Mouse (Mus musculus): ENCODE data around the gene Dhx40. TPM values are rescaled to one million over a fixed set of nuclear protein-coding genes. Genes with fewer than 3 reads are reported as not detected.
A peak's percentile ranks its signal among the peaks of the same experiment; 100 is the strongest.

Gene Dhx40
- polyA plus RNA-seq, 1 experiment from 2014 or later: 27.7 TPM

GRCm38 (mm10) chr11:86759886-86760285, 47.7 kb downstream of the Dhx40 start:
- no peak for ATAC-seq (ENCODE audit: insufficient number of reproducible peaks, insufficient read depth, low FRiP score, low TSS enrichment, low read depth)
- H3K4me1 ChIP-seq: peaks cover 18% of the 10 kb centered on the region
- 97% methylated on average over 2 of the region's 2 CpGs for WGBS

GRCm38 (mm10) chr11:86759226-86759625, 48.3 kb downstream of the Dhx40 start:
- Histone ChIP-seq H3K4me3 (no peak overlapping the region), H3K9ac (no peak overlapping the region), H3K27me3 (no peaks in the 10 kb centered on the region), H3K4me1 (peaks cover 20% of the 10 kb centered on the region), H3K36me3 (no peaks in the 10 kb centered on the region), H3K27ac (no peak overlapping the region), H3K9me3 (no peaks in the 10 kb centered on the region), H3K4me2 (no peak overlapping the region)
- 89% methylated on average over 1 of the region's 1 CpGs for WGBS
- no peak for ATAC-seq (ENCODE audit: insufficient number of reproducible peaks, insufficient read depth, low FRiP score, low TSS enrichment, low read depth)

More at GRCm38 (mm10) chr11:86759886-86760285, 47.7 kb downstream of the Dhx40 start:
- H3K36me3 ChIP-seq: no peaks in the 10 kb centered on the region
- H3K4me2 ChIP-seq: no peak overlapping the region
- H3K4me3 ChIP-seq: no peak overlapping the region
- no peak overlapping the region for H3K9ac ChIP-seq
- H3K27me3 ChIP-seq: no peaks in the 10 kb centered on the region
- H3K9me3 ChIP-seq: no peaks in the 10 kb centered on the region
- no peak overlapping the region for H3K27ac ChIP-seq

GRCm38 (mm10) chr11:86758559-86758958, 49.0 kb downstream of the Dhx40 start:
- ATAC-seq (ENCODE audit: insufficient number of reproducible peaks, insufficient read depth, low FRiP score, low TSS enrichment, low read depth): no peak
- no peaks in the 10 kb centered on the region for H3K36me3 ChIP-seq
- WGBS: 35% methylated on average over 6 of the region's 6 CpGs

GRCm38 (mm10) chr11:86757480-86758371, 49.8 kb downstream of the Dhx40 start, which contains the start of gene Cltc:
Gene Cltc (minus strand): TSS chr11:86757565.
- Histone ChIP-seq H3K4me3 (peak within 1 kb of the TSS; percentile 95), H3K36me3 (0 out of 2 replicates have a peak, but pooled peaks cover 2% of the 10 kb centered on the region), H3K27ac (peak within 1 kb of the TSS; percentile 97), H3K4me1 (peaks cover 29% of the 10 kb centered on the region), H3K9me3 (no peaks in the 10 kb centered on the region), H3K9ac (peak within 1 kb of the TSS; percentile 95), H3K27me3 (no peaks in the 10 kb centered on the region), H3K4me2 (peak within 1 kb of the TSS; percentile 93)
- peak; percentile 94 for ATAC-seq (ENCODE audit: insufficient number of reproducible peaks, insufficient read depth, low FRiP score, low TSS enrichment, low read depth)
- under 1% methylated on average over 73 of the region's 73 CpGs for WGBS

More at GRCm38 (mm10) chr11:86758559-86758958, 49.0 kb downstream of the Dhx40 start:
- no peaks in the 10 kb centered on the region for H3K9me3 ChIP-seq
- peak overlapping the region; percentile 97 for H3K27ac ChIP-seq
- H3K4me2 ChIP-seq: peak overlapping the region; percentile 67
- H3K27me3 ChIP-seq: no peaks in the 10 kb centered on the region
- H3K4me3 ChIP-seq: peak overlapping the region; percentile 95
- H3K4me1 ChIP-seq: peaks cover 25% of the 10 kb centered on the region
- H3K9ac ChIP-seq: peak overlapping the region; percentile 92

DNA sequence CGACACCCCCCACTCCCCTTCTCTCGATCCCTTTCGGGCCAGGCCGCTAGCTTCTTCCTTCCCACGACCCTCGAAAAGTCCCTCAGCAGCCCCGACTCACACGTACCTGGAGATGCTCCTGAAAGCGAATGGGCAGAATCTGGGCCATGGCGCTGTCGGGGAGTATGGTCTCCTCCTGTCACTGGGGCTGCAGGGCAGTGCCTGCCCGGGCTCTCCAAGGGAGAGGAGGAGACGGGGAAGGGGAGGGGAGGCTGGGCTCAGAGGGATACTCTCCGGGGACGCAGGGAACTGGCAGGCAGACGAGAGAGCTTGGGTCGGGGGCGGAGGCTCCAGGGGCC, 50.4 kb downstream of the Dhx40 start:
- no peaks in the 10 kb centered on the region for H3K9me3 ChIP-seq
- H3K4me1 ChIP-seq: peaks cover 29% of the 10 kb centered on the region
- peak overlapping the region; percentile 95 for H3K4me3 ChIP-seq
- H3K9ac ChIP-seq: peak overlapping the region; percentile 95
- no peaks in the 10 kb centered on the region for H3K27me3 ChIP-seq
- no peak; the same call in 1 of the 2 replicates for ATAC-seq (ENCODE audit: insufficient number of reproducible peaks, insufficient read depth, low FRiP score, low TSS enrichment, low read depth)
- 0 out of 2 replicates have a peak, but pooled peaks cover 2% of the 10 kb centered on the region for H3K36me3 ChIP-seq
- 2% methylated on average over 18 of the region's 18 CpGs for WGBS
- peak overlapping the region; percentile 97 for H3K27ac ChIP-seq
- peak overlapping the region; percentile 93 for H3K4me2 ChIP-seq

GRCm38 (mm10) chr11:86756156-86757141, 51.1 kb downstream of the Dhx40 start:
- H3K4me3 ChIP-seq: peak overlapping the region; percentile 95
- WGBS: 3% methylated on average over 31 of the region's 31 CpGs
- ATAC-seq (ENCODE audit: insufficient number of reproducible peaks, insufficient read depth, low FRiP score, low TSS enrichment, low read depth): no peak
- H3K4me1 ChIP-seq: peaks cover 29% of the 10 kb centered on the region
- H3K27ac ChIP-seq: peak overlapping the region; percentile 97
- H3K36me3 ChIP-seq: 0 out of 2 replicates have a peak, but pooled peaks cover 2% of the 10 kb centered on the region
- H3K9me3 ChIP-seq: no peaks in the 10 kb centered on the region
- no peaks in the 10 kb centered on the region for H3K27me3 ChIP-seq
- peak overlapping the region; percentile 95 for H3K9ac ChIP-seq
- peak overlapping the region; percentile 93 for H3K4me2 ChIP-seq

DNA sequence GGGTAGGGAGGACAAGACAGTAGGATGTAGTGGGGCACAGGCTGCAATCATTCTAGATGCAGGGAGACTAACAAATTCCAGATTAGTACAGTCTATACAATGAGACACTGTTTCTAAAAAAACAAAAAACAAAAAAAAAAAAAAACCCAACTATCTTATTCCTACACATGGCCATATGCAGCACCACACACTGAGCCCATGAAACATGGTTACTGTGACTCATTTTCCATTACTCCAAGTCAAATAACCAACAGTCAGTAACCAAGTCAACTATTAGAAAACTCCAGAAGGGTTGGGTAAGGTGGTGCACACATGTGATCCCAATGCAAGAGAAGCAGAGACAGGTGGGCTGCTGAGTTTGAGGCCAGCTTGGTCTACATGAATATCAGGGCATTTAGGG, 55.1 kb downstream of the Dhx40 start:
- no peak overlapping the region for H3K4me2 ChIP-seq
- no peak overlapping the region for H3K9ac ChIP-seq
- H3K27me3 ChIP-seq: no peaks in the 10 kb centered on the region
- 0 out of 2 replicates have a peak, but pooled peaks cover 2% of the 10 kb centered on the region for H3K36me3 ChIP-seq
- H3K4me1 ChIP-seq: peaks cover 26% of the 10 kb centered on the region
- H3K9me3 ChIP-seq: no peaks in the 10 kb centered on the region
- no peak for ATAC-seq (ENCODE audit: insufficient number of reproducible peaks, insufficient read depth, low FRiP score, low TSS enrichment, low read depth)
- H3K27ac ChIP-seq: no peak overlapping the region
- no peak overlapping the region for H3K4me3 ChIP-seq

- H3K9me3 ChIP-seq: no peaks in the 10 kb centered on the region
- WGBS: 90% methylated on average over 1 of the region's 1 CpGs
- H3K4me3 ChIP-seq: no peak overlapping the region
- H3K9ac ChIP-seq: no peak overlapping the region
- no peak for ATAC-seq (ENCODE audit: insufficient number of reproducible peaks, insufficient read depth, low FRiP score, low TSS enrichment, low read depth)
- H3K4me1 ChIP-seq: peaks cover 25% of the 10 kb centered on the region
- 0 out of 2 replicates have a peak, but pooled peaks cover 2% of the 10 kb centered on the region for H3K36me3 ChIP-seq
- no peak overlapping the region for H3K4me2 ChIP-seq
- no peaks in the 10 kb centered on the region for H3K27me3 ChIP-seq
- H3K27ac ChIP-seq: no peak overlapping the region
Measured at GRCm38 (mm10) chr11:86751010-86751409, 56.5 kb downstream of the Dhx40 start.

DNA sequence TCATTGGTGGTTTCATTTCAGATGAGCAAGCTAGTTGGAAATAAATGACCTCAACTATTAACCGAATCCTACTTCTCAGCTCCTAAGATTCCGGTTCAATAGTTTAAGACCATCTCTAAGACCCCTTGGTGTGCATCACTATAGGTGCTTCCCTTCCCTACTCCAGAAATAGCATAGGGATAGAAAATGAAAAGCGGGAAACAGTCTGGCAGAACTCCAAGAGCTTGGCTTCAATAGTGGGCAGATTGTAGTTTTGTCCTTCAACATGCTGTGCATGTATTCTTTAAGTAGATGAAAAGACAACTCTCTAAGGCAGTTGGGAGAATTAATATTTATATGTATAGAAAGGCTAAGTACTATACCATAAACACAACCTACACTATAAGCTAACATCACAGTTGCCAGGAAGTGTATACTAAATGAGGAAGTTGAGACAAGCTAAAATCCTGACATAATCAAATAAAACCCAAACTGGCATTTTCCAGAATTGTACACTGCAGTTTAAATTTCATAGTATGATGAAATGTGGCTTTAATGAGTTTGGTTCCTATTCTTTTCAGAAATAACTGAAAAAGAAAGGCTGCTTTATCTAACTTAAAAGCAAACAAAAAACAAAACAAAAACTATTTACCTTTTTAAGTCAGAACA, 57.6 kb downstream of the Dhx40 start:
- no peak for ATAC-seq (ENCODE audit: insufficient number of reproducible peaks, insufficient read depth, low FRiP score, low TSS enrichment, low read depth)
- H3K4me2 ChIP-seq: no peak overlapping the region
- 0 out of 2 replicates have a peak, but pooled peaks cover 2% of the 10 kb centered on the region for H3K36me3 ChIP-seq
- H3K27me3 ChIP-seq: no peaks in the 10 kb centered on the region
- H3K27ac ChIP-seq: no peak overlapping the region
- 90% methylated on average over 3 of the region's 3 CpGs for WGBS
- no peak overlapping the region for H3K4me3 ChIP-seq
- H3K9me3 ChIP-seq: no peaks in the 10 kb centered on the region
- no peak overlapping the region for H3K9ac ChIP-seq
- peaks cover 17% of the 10 kb centered on the region for H3K4me1 ChIP-seq

GRCm38 (mm10) chr11:86745634-86746404, 61.7 kb downstream of the Dhx40 start:
- Histone ChIP-seq H3K4me1 (peaks cover 9% of the 10 kb centered on the region), H3K27ac (no peak overlapping the region), H3K36me3 (no peaks in the 10 kb centered on the region), H3K4me3 (no peak overlapping the region), H3K27me3 (no peaks in the 10 kb centered on the region), H3K9ac (no peak overlapping the region), H3K9me3 (no peaks in the 10 kb centered on the region), H3K4me2 (no peak overlapping the region)
- 61% methylated on average over 3 of the region's 3 CpGs for WGBS
- no peak for ATAC-seq (ENCODE audit: insufficient number of reproducible peaks, insufficient read depth, low FRiP score, low TSS enrichment, low read depth)
